ENCODE assay signal across 8 mouse cellular contexts in genomic region chr2:27075485-27075884, GRCm38 (mm10). TPM values are rescaled to one million over a fixed set of nuclear protein-coding genes. Genes with fewer than 3 reads are reported as not detected.
DNase-seq lines count a peak whose midpoint lies in the region; ATAC-seq and TF ChIP-seq lines count a peak whose summit lies in the region.

No protein-coding gene starts in this region.

- no peaks in the 10 kb centered on the region for H3K9me3 ChIP-seq in E14TG2a.4 (ENCODE audit: low read length)
- no peaks in the 10 kb centered on the region for H3K9me3 ChIP-seq in liver, embryonic 14.5 days (ENCODE audit: control insufficient read depth, low read length)

- H3K4me1 ChIP-seq in E14TG2a.4 (replicated peaks; ENCODE audit: low read depth, low read length) = peaks cover 7% of the 10 kb centered on the region; the same call in 1 of the 2 replicates
- no peaks in the 10 kb centered on the region for H3K4me1 ChIP-seq in liver, embryonic 14.5 days (replicated peaks; ENCODE audit: control insufficient read depth in 2 of 2, insufficient read depth in 2 of 2, low read length in 1 of 2)

- peak; percentile 28; the same call in 1 of the 2 replicates for TF ChIP-seq CTCF in E14TG2a.4 (conservative IDR thresholded peaks at IDR 0.05; ENCODE audit: low read length)
- TF ChIP-seq CTCF in liver, embryonic 14.5 days (IDR thresholded peaks at IDR 0.05; ENCODE audit: low read depth) = peak; percentile 72

- WGBS in liver, embryonic 14.5 days (ENCODE audit: insufficient replicate concordance) = 47% methylated on average over 3 of the region's 3 CpGs

- no peak overlapping the region for H3K4me2 ChIP-seq in liver, embryonic 14.5 days (ENCODE audit: low read depth)

- H3K36me3 ChIP-seq in E14TG2a.4 (ENCODE audit: insufficient read depth, low read length) = no peaks in the 10 kb centered on the region
- no peaks in the 10 kb centered on the region for H3K36me3 ChIP-seq in liver, embryonic 14.5 days (replicated peaks; ENCODE audit: control insufficient read depth, insufficient read depth, low read depth)

- no peak overlapping the region for H3K27ac ChIP-seq in liver, embryonic 14.5 days

- H3K27me3 ChIP-seq in E14TG2a.4 (ENCODE audit: insufficient read depth, low read length) = peaks cover 9% of the 10 kb centered on the region
- peaks cover 4% of the 10 kb centered on the region for H3K27me3 ChIP-seq in liver, embryonic 14.5 days (ENCODE audit: control insufficient read depth, insufficient read depth, low read length)

- no peak for TF ChIP-seq EP300 in liver, embryonic 14.5 days (IDR thresholded peaks at IDR 0.05; ENCODE audit: low read depth)

- peak; percentile 55 for DNase-seq in layer of hippocampus, adult 11-12 months (ENCODE audit: low spot score)
- DNase-seq in layer of hippocampus, postnatal 25 days (ENCODE audit: extremely low spot score in 1 of 2, low spot score in 1 of 2) = no peak
- peak; percentile 66 for DNase-seq in adrenal gland, postnatal 14 days
- peak; percentile 58 for DNase-seq in forelimb bud, embryonic 11.5 days (ENCODE audit: low read depth, low spot score)
- peak in 1 of 3 experiments; percentile 7 for DNase-seq in liver, embryonic 14.5 days (ENCODE audit: low read depth in 3 of 3, low spot score in 3 of 3)
- peak; percentile 23 for DNase-seq in yolk sac, embryonic 10.5 days (ENCODE audit: low spot score)
- no peak for DNase-seq in neural tube, embryonic 10.5 days (ENCODE audit: extremely low spot score, low spot score)

- no peak for ATAC-seq in liver, embryonic 14.5 days (ENCODE audit: insufficient read depth)

- no peak overlapping the region for H3K4me3 ChIP-seq in E14TG2a.4 (replicated peaks; ENCODE audit: low read length)
- no peak overlapping the region for H3K4me3 ChIP-seq in liver, embryonic 14.5 days (ENCODE audit: insufficient read depth in 1 of 2, low read depth in 2 of 2, low read length in 2 of 2)

- no peak overlapping the region for H3K9ac ChIP-seq in liver, embryonic 14.5 days (replicated peaks)

RNA-seq across cellular contexts. Expression of gene Mymk, which starts 3.5 kb away (rescaled TPM):
- total RNA-seq in layer of hippocampus, postnatal 25 days (2021) = under 1 TPM; 0.61 to 0.71 TPM
- not detected in 2 replicates for total RNA-seq in adrenal gland, postnatal 14 days (2021)
- polyA plus RNA-seq in liver, embryonic 14.5 days (2012; rRNA removed) = 0.03 TPM in 1 of 2 replicates, not detected in the other
- not detected in 2 replicates for polyA plus RNA-seq in liver, embryonic 14.5 days (2014; fragmentation: Nextera tagmentation; extraction: Ambion mirVana)

RNA-seq across cellular contexts. Expression of gene Adamtsl2, which starts 3.7 kb away (rescaled TPM):
- total RNA-seq in layer of hippocampus, postnatal 25 days (2021) = 10 to 100 TPM; 10.9 to 12.7 TPM
- total RNA-seq in adrenal gland, postnatal 14 days (2021) = 11.5 and 11.7 TPM in 2 replicates
- 0.31 and 0.47 TPM in 2 replicates for polyA plus RNA-seq in liver, embryonic 14.5 days (2012; rRNA removed)
- polyA plus RNA-seq in liver, embryonic 14.5 days (2014; fragmentation: Nextera tagmentation; extraction: Ambion mirVana) = 0.25 and 0.53 TPM in 2 replicates

RNA-seq across cellular contexts. Expression of gene Slc2a6, which starts 47.7 kb away (rescaled TPM):
- 10 to 100 TPM; 40.1 to 40.4 TPM for total RNA-seq in layer of hippocampus, postnatal 25 days (2021)
- total RNA-seq in adrenal gland, postnatal 14 days (2021) = 0.63 and 1.7 TPM in 2 replicates
- polyA plus RNA-seq in liver, embryonic 14.5 days (2012; rRNA removed) = 0.12 and 0.17 TPM in 2 replicates
- 0.20 TPM in 1 of 2 replicates, not detected in the other for polyA plus RNA-seq in liver, embryonic 14.5 days (2014; fragmentation: Nextera tagmentation; extraction: Ambion mirVana)

Comparison
In these comparisons a context has a peak if more than half of its experiments do, and no peak if none do; other contexts are left out.
1. DNase-seq: peak in layer of hippocampus, adult 11-12 months (single experiment), adrenal gland, postnatal 14 days (single experiment), forelimb bud, embryonic 11.5 days (single experiment) and yolk sac, embryonic 10.5 days (single experiment); none in layer of hippocampus, postnatal 25 days (0 of 2) and neural tube, embryonic 10.5 days (single experiment).
2. RNA of gene Slc2a6, which starts 47.7 kb away (total RNA-seq): 40.1 to 40.4 TPM in layer of hippocampus, postnatal 25 days; 0.63 to 1.7 TPM in adrenal gland, postnatal 14 days; every median in the first group is over 10 times any median in the second.